In the genomic region with DNA sequence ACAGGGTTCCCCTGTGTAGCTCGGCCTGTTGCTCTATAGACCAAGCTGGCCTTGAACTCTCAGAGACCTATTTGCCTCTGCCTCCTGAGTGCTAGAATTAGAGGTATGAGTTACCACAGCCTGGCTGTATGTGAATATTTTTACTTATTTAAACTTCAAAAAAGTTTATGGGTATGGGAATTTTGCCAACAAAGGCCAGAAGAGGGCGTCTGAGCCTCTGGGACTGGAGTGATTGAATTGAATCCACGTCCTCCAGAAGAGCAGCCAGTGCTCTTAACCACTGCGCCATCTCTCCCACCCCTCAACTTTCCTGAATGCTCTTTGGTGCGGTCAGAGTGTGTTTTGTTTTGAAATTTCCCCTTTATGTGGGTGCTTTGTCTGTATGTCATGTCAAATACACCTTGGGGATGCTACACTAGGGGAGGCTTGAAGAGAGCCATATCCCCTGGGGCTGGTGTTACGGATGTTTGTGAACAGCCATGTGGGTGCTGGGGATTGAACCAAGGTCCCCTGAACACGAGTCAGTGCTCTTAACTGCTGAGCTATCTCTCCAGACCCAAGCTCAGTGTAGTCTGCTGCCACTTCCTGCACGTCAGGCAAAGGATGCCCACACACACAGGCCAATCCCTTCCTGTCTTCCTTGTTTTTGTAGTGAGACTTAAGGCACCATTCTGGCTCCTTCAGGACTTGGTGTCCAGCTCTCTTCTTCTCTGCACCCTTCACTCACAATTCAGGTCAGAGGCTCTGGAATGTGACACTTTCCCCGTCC, we compare ENCODE assay signal across 18 mouse cellular contexts. TPM values are rescaled to one million over a fixed set of nuclear protein-coding genes. Genes with fewer than 3 reads are reported as not detected.
DNase-seq lines count a peak whose midpoint lies in the region; ATAC-seq and TF ChIP-seq lines count a peak whose summit lies in the region.
"Had no signal": no experiment of that assay in that cellular context is flagged by ENCODE, and none has a peak within 500 bp of the region (broad histone marks: within the 10 kb centered on the region; RNA-seq: fewer than 3 reads in every experiment).

No protein-coding gene starts in this region.

- peak; percentile 41 for DNase-seq in kidney, adult 9 months
- DNase-seq in R1 (ENCODE audit: low read depth, low spot score): peak; percentile 54
- no peak for DNase-seq in liver, postnatal 0 days
- no peak for DNase-seq in forebrain, embryonic 10.5 days (ENCODE audit: extremely low spot score, low spot score)
- DNase-seq: cerebellum, adult 8-10 months; lung, postnatal 36 days; spleen, adult 18-20 months; thymus, postnatal 25 days had no signal

- no peak overlapping the region for H3K9ac ChIP-seq in kidney, embryonic 14.5 days (ENCODE audit: low read depth, low read length)
- H3K9ac ChIP-seq in liver, postnatal 0 days (replicated peaks): no peak overlapping the region; the same call in 1 of the 2 replicates
- H3K9ac ChIP-seq: heart, embryonic 15.5 days; limb, embryonic 12.5 days; neural tube, embryonic 12.5 days; stomach, embryonic 15.5 days had no signal

- H3K4me1 ChIP-seq in kidney, embryonic 14.5 days (ENCODE audit: control insufficient read depth, insufficient read depth, low read length): peaks cover 12% of the 10 kb centered on the region
- H3K4me1 ChIP-seq in megakaryocyte, embryonic 14.5 days: peaks cover 92% of the 10 kb centered on the region
- peaks cover 33% of the 10 kb centered on the region for H3K4me1 ChIP-seq in liver, postnatal 0 days (ENCODE audit: insufficient read depth)
- peaks cover 19% of the 10 kb centered on the region for H3K4me1 ChIP-seq in forebrain, embryonic 10.5 days

- TF ChIP-seq EP300 in liver, postnatal 0 days (IDR thresholded peaks at IDR 0.05; ENCODE audit: low read depth): no peak

- H3K9me3 ChIP-seq in kidney, embryonic 14.5 days (ENCODE audit: control insufficient read depth, low read length): no peaks in the 10 kb centered on the region
- no peaks in the 10 kb centered on the region for H3K9me3 ChIP-seq in megakaryocyte, embryonic 14.5 days
- no peaks in the 10 kb centered on the region for H3K9me3 ChIP-seq in liver, postnatal 0 days (ENCODE audit: low read length)
- H3K9me3 ChIP-seq in forebrain, embryonic 10.5 days: no peaks in the 10 kb centered on the region
- H3K9me3 ChIP-seq: heart, embryonic 15.5 days; limb, embryonic 12.5 days; neural tube, embryonic 12.5 days; stomach, embryonic 15.5 days had no signal

- H3K4me3 ChIP-seq in kidney, embryonic 14.5 days (ENCODE audit: low read length): no peak overlapping the region
- H3K4me3 ChIP-seq in megakaryocyte, embryonic 14.5 days (replicated peaks): peak overlapping the region; percentile 90
- H3K4me3 ChIP-seq in liver, postnatal 0 days (ENCODE audit: low read depth, low read length): no peak overlapping the region
- no peak overlapping the region for H3K4me3 ChIP-seq in forebrain, embryonic 10.5 days
- H3K4me3 ChIP-seq: heart, embryonic 15.5 days; limb, embryonic 12.5 days; neural tube, embryonic 12.5 days; stomach, embryonic 15.5 days had no signal

- H3K36me3 ChIP-seq in kidney, embryonic 14.5 days (ENCODE audit: control insufficient read depth, insufficient read depth, low read length): peaks cover 61% of the 10 kb centered on the region
- H3K36me3 ChIP-seq in megakaryocyte, embryonic 14.5 days (replicated peaks; ENCODE audit: low read length): peaks cover 86% of the 10 kb centered on the region
- peaks cover 45% of the 10 kb centered on the region for H3K36me3 ChIP-seq in liver, postnatal 0 days (replicated peaks; ENCODE audit: insufficient read depth, low read length)
- peaks cover 87% of the 10 kb centered on the region for H3K36me3 ChIP-seq in forebrain, embryonic 10.5 days (replicated peaks)

- no peak overlapping the region for H3K27ac ChIP-seq in kidney, embryonic 14.5 days (ENCODE audit: low read depth, low read length)
- peak overlapping the region; percentile 98 for H3K27ac ChIP-seq in liver, postnatal 0 days (ENCODE audit: low read depth)
- no peak overlapping the region for H3K27ac ChIP-seq in forebrain, embryonic 10.5 days
- H3K27ac ChIP-seq: heart, embryonic 15.5 days; limb, embryonic 12.5 days; neural tube, embryonic 12.5 days; stomach, embryonic 15.5 days had no signal

- 72% methylated on average over 9 of the region's 9 CpGs for WGBS in kidney, embryonic 14.5 days
- 67% methylated on average over 9 of the region's 9 CpGs for WGBS in liver, postnatal 0 days (ENCODE audit: insufficient replicate concordance)
- 75% methylated on average over 9 of the region's 9 CpGs for WGBS in forebrain, embryonic 10.5 days

- ATAC-seq in kidney, embryonic 14.5 days (ENCODE audit: low FRiP score, low TSS enrichment): no peak
- ATAC-seq in megakaryocyte, adult 5-6 weeks (ENCODE audit: poor library complexity, severe bottlenecking): no peak
- ATAC-seq in liver, postnatal 0 days: peak; percentile 63
- ATAC-seq: forebrain, embryonic 14.5 days; inflammation-experienced regulatory T-cells, adult 6 months; midbrain, embryonic 16.5 days had no signal

- no peaks in the 10 kb centered on the region for H3K27me3 ChIP-seq in kidney, embryonic 14.5 days (ENCODE audit: control insufficient read depth, insufficient read depth, low read length)
- H3K27me3 ChIP-seq in megakaryocyte, embryonic 14.5 days (replicated peaks): no peaks in the 10 kb centered on the region
- H3K27me3 ChIP-seq in liver, postnatal 0 days (ENCODE audit: insufficient read depth, low read length): no peaks in the 10 kb centered on the region
- H3K27me3 ChIP-seq in forebrain, embryonic 10.5 days (ENCODE audit: poor library complexity, severe bottlenecking): no peaks in the 10 kb centered on the region
- H3K27me3 ChIP-seq: heart, embryonic 15.5 days; limb, embryonic 12.5 days; neural tube, embryonic 12.5 days; stomach, embryonic 15.5 days had no signal

- H3K4me2 ChIP-seq in kidney, embryonic 14.5 days (replicated peaks; ENCODE audit: low read depth, low read length): no peak overlapping the region
- no peak overlapping the region for H3K4me2 ChIP-seq in liver, postnatal 0 days (ENCODE audit: low read depth, low read length)
- H3K4me2 ChIP-seq: heart, embryonic 15.5 days; limb, embryonic 12.5 days; neural tube, embryonic 12.5 days; stomach, embryonic 15.5 days had no signal

- peak; percentile 45 for TF ChIP-seq CTCF in liver, postnatal 0 days (IDR thresholded peaks at IDR 0.05; ENCODE audit: low read depth)

RNA-seq across cellular contexts. Expression of a gene that starts 5.4 kb away (rescaled TPM):
- polyA plus RNA-seq in kidney, embryonic 14.5 days (2014; fragmentation: Nextera tagmentation; extraction: Ambion mirVana): 269 and 294 TPM in 2 replicates
- 186 and 405 TPM in 2 replicates for polyA plus RNA-seq in megakaryocyte, embryonic 14.5 days (2012; ENCODE audit: insufficient read depth, low replicate concordance)
- 162 and 187 TPM in 2 replicates for total RNA-seq in megakaryocyte, adult 5-6 weeks (2015)
- total RNA-seq in megakaryocyte, adult 5-6 weeks (2017): 23.2 and 39.4 TPM in 2 replicates
- polyA plus RNA-seq in liver, postnatal 0 days (2015; fragmentation: Nextera tagmentation; extraction: Ambion mirVana): 258 and 261 TPM in 2 replicates
- polyA plus RNA-seq in forebrain, embryonic 10.5 days (2016; fragmentation: Nextera tagmentation; extraction: Ambion mirVana): 288 and 291 TPM in 2 replicates

RNA-seq across cellular contexts. Expression of a gene that starts 33.1 kb away (rescaled TPM):
- 4.2 and 6.2 TPM in 2 replicates for polyA plus RNA-seq in kidney, embryonic 14.5 days (2014; fragmentation: Nextera tagmentation; extraction: Ambion mirVana)
- polyA plus RNA-seq in megakaryocyte, embryonic 14.5 days (2012; ENCODE audit: insufficient read depth, low replicate concordance): 0.66 TPM in 1 of 2 replicates, not detected in the other
- 30.7 and 38.2 TPM in 2 replicates for total RNA-seq in megakaryocyte, adult 5-6 weeks (2015)
- 30.2 and 31.5 TPM in 2 replicates for total RNA-seq in megakaryocyte, adult 5-6 weeks (2017)
- 0.56 and 0.71 TPM in 2 replicates for polyA plus RNA-seq in liver, postnatal 0 days (2015; fragmentation: Nextera tagmentation; extraction: Ambion mirVana)
- polyA plus RNA-seq in forebrain, embryonic 10.5 days (2016; fragmentation: Nextera tagmentation; extraction: Ambion mirVana): 7.9 and 8.7 TPM in 2 replicates

RNA-seq across cellular contexts. Expression of a gene that starts 47.2 kb away (rescaled TPM):
- polyA plus RNA-seq in kidney, embryonic 14.5 days (2014; fragmentation: Nextera tagmentation; extraction: Ambion mirVana): 188 and 247 TPM in 2 replicates
- 15.2 and 40.0 TPM in 2 replicates for polyA plus RNA-seq in megakaryocyte, embryonic 14.5 days (2012; ENCODE audit: insufficient read depth, low replicate concordance)
- 106 and 126 TPM in 2 replicates for total RNA-seq in megakaryocyte, adult 5-6 weeks (2015)
- 135 and 144 TPM in 2 replicates for total RNA-seq in megakaryocyte, adult 5-6 weeks (2017)
- 61.2 and 68.4 TPM in 2 replicates for polyA plus RNA-seq in liver, postnatal 0 days (2015; fragmentation: Nextera tagmentation; extraction: Ambion mirVana)
- polyA plus RNA-seq in forebrain, embryonic 10.5 days (2016; fragmentation: Nextera tagmentation; extraction: Ambion mirVana): 280 and 284 TPM in 2 replicates

Comparison
In these comparisons a context has a peak if more than half of its experiments do, and no peak if none do; other contexts are left out.
1. DNase-seq: peak in kidney, adult 9 months (single experiment) and R1 (single experiment); none in liver, postnatal 0 days (single experiment) and forebrain, embryonic 10.5 days (single experiment).